ENCODE assay signal across 12 mouse cellular contexts in genomic region chr11:80799979-80800378, GRCm38 (mm10). TPM values are rescaled to one million over a fixed set of nuclear protein-coding genes. Genes with fewer than 3 reads are reported as not detected.
DNase-seq lines count a peak whose midpoint lies in the region; ATAC-seq and TF ChIP-seq lines count a peak whose summit lies in the region.
"Had no signal": no experiment of that assay in that cellular context is flagged by ENCODE, and none has a peak within 500 bp of the region (broad histone marks: within the 10 kb centered on the region; RNA-seq: fewer than 3 reads in every experiment).

No protein-coding gene starts in this region.

- no peaks in the 10 kb centered on the region for H3K4me1 ChIP-seq in heart, postnatal 0 days (ENCODE audit: control insufficient read depth, insufficient read depth)
- peaks cover 7% of the 10 kb centered on the region for H3K4me1 ChIP-seq in heart, embryonic 10.5 days
- H3K4me1 ChIP-seq in CH12.LX (ENCODE audit: control insufficient read depth in 1 of 2, insufficient read depth in 2 of 2) = peaks cover 6 to 12% of the 10 kb centered on the region in 2 experiments; a peak in 2 of 4 replicates
- H3K4me1 ChIP-seq in forebrain, embryonic 16.5 days (replicated peaks; ENCODE audit: control insufficient read depth, insufficient read depth, low read length) = no peaks in the 10 kb centered on the region

- DNase-seq in heart, postnatal 0 days (ENCODE audit: low spot score) = no peak
- DNase-seq in heart, embryonic 10.5 days (ENCODE audit: low spot score) = no peak
- no peak for DNase-seq in CH12.LX (ENCODE audit: extremely low read depth)
- DNase-seq in kidney, postnatal 4 days = peak; percentile 48 to 66
- no peak for DNase-seq in frontal cortex, adult 2 months (ENCODE audit: extremely low spot score in 1 of 2, low spot score in 1 of 2)
- no peak for DNase-seq in spleen, adult 12 weeks (ENCODE audit: low spot score)
- DNase-seq: right cerebral cortex, adult 18-20 months had no signal

- H3K36me3 ChIP-seq in heart, postnatal 0 days (replicated peaks; ENCODE audit: control insufficient read depth, insufficient read depth, low read length) = no peaks in the 10 kb centered on the region
- H3K36me3 ChIP-seq in heart, embryonic 10.5 days = no peaks in the 10 kb centered on the region
- no peaks in the 10 kb centered on the region for H3K36me3 ChIP-seq in CH12.LX (replicated peaks in 1 of 2; ENCODE audit: control insufficient read depth in 1 of 2, insufficient read depth in 1 of 2, low read length in 1 of 2)
- no peaks in the 10 kb centered on the region for H3K36me3 ChIP-seq in forebrain, embryonic 16.5 days (ENCODE audit: control insufficient read depth, insufficient read depth)
- H3K36me3 ChIP-seq: lung, embryonic 15.5 days had no signal

- H3K79me2 ChIP-seq in CH12.LX (replicated peaks; ENCODE audit: control insufficient read depth, extremely low read depth, insufficient read depth, poor library complexity, severe bottlenecking) = no peaks in the 10 kb centered on the region

- H3K4me2 ChIP-seq in heart, postnatal 0 days (ENCODE audit: low read depth, low read length) = no peak overlapping the region
- H3K4me2 ChIP-seq in CH12.LX (ENCODE audit: insufficient read depth, low read depth, poor library complexity, severe bottlenecking) = no peak overlapping the region
- no peak overlapping the region for H3K4me2 ChIP-seq in forebrain, embryonic 16.5 days (ENCODE audit: low read length)
- H3K4me2 ChIP-seq: lung, embryonic 15.5 days had no signal

- H3K27ac ChIP-seq in heart, postnatal 0 days (ENCODE audit: low read depth) = no peak overlapping the region
- H3K27ac ChIP-seq in heart, embryonic 10.5 days = no peak overlapping the region
- H3K27ac ChIP-seq in CH12.LX (ENCODE audit: insufficient read depth, low read depth) = no peak overlapping the region
- no peak overlapping the region for H3K27ac ChIP-seq in forebrain, embryonic 16.5 days (ENCODE audit: low read length)
- H3K27ac ChIP-seq: lung, embryonic 15.5 days had no signal

- TF ChIP-seq CTCF in heart, postnatal 0 days (IDR thresholded peaks at IDR 0.05; ENCODE audit: low read depth) = peak; percentile 20; the same call in 1 of the 2 replicates
- TF ChIP-seq CTCF in CH12.LX (conservative IDR thresholded peaks at IDR 0.05 in 1 of 2, IDR thresholded peaks at IDR 0.05 in 1 of 2; ENCODE audit: low read depth in 2 of 2, low read length in 2 of 2) = peak; percentile 59 to 80

- TF ChIP-seq EP300 in heart, postnatal 0 days (IDR thresholded peaks at IDR 0.05; ENCODE audit: low read depth) = no peak
- no peak for TF ChIP-seq EP300 in CH12.LX (IDR thresholded peaks at IDR 0.05; ENCODE audit: low read length)

- no peaks in the 10 kb centered on the region for H3K27me3 ChIP-seq in heart, postnatal 0 days (ENCODE audit: control insufficient read depth, insufficient read depth, low read length)
- H3K27me3 ChIP-seq in heart, embryonic 10.5 days (ENCODE audit: insufficient read depth, poor library complexity, severe bottlenecking) = no peaks in the 10 kb centered on the region
- peaks cover 1% of the 10 kb centered on the region for H3K27me3 ChIP-seq in CH12.LX (replicated peaks)
- no peaks in the 10 kb centered on the region for H3K27me3 ChIP-seq in forebrain, embryonic 16.5 days (replicated peaks; ENCODE audit: control insufficient read depth, insufficient read depth, low read length)
- H3K27me3 ChIP-seq: lung, embryonic 15.5 days had no signal

- ATAC-seq in heart, postnatal 0 days (ENCODE audit: insufficient read depth, low read depth) = no peak
- ATAC-seq in common myeloid progenitor, adult 5-6 weeks (replicated peaks; ENCODE audit: low read depth, poor library complexity, severe bottlenecking) = peak; percentile 71; the same call in 1 of the 2 replicates
- ATAC-seq in forebrain, embryonic 16.5 days = no peak

- no peaks in the 10 kb centered on the region for H3K9me3 ChIP-seq in heart, postnatal 0 days (replicated peaks; ENCODE audit: control insufficient read depth, low read length)
- no peaks in the 10 kb centered on the region for H3K9me3 ChIP-seq in heart, embryonic 10.5 days
- H3K9me3 ChIP-seq in CH12.LX (replicated peaks; ENCODE audit: low read length) = peaks cover 2% of the 10 kb centered on the region
- H3K9me3 ChIP-seq in forebrain, embryonic 16.5 days (ENCODE audit: control insufficient read depth, low read length) = no peaks in the 10 kb centered on the region
- H3K9me3 ChIP-seq: lung, embryonic 15.5 days had no signal

- no peak overlapping the region for H3K9ac ChIP-seq in heart, postnatal 0 days (replicated peaks; ENCODE audit: low read depth, low read length)
- H3K9ac ChIP-seq in CH12.LX (ENCODE audit: insufficient read depth, low read depth) = no peak overlapping the region
- H3K9ac ChIP-seq in forebrain, embryonic 16.5 days (replicated peaks; ENCODE audit: low read depth, low read length) = no peak overlapping the region
- H3K9ac ChIP-seq: lung, embryonic 15.5 days had no signal

- no peak for TF ChIP-seq POLR2A in CH12.LX (IDR thresholded peaks at IDR 0.05; ENCODE audit: low read depth, low read length)

- dilution Hi-C loops in CH12.LX (cut with MboI; ENCODE audit: extremely low pct_ligation_motif_present, extremely low pct_unique_long_range_greater_than_20kb, low sequenced_read_pairs) = no loop called here

- WGBS in heart, postnatal 0 days = 42% methylated on average over 3 of the region's 3 CpGs
- WGBS in heart, embryonic 10.5 days = 39% methylated on average over 3 of the region's 3 CpGs
- 46% methylated on average over 3 of the region's 3 CpGs for WGBS in forebrain, embryonic 16.5 days

- H3K4me3 ChIP-seq in heart, postnatal 0 days (ENCODE audit: low read depth, low read length) = no peak overlapping the region
- no peak overlapping the region for H3K4me3 ChIP-seq in heart, embryonic 10.5 days
- no peak overlapping the region for H3K4me3 ChIP-seq in CH12.LX (replicated peaks in 1 of 3; ENCODE audit: low read depth in 2 of 3, low read length in 2 of 3, poor library complexity in 1 of 3)
- H3K4me3 ChIP-seq in forebrain, embryonic 16.5 days (replicated peaks; ENCODE audit: low read length) = no peak overlapping the region
- H3K4me3 ChIP-seq: lung, embryonic 15.5 days had no signal

- in situ Hi-C loops in CH12.LX (cut with MboI; ENCODE audit: low pct_ligation_motif_present, low pct_unique_long_range_greater_than_20kb, low sequenced_read_pairs) = loop anchor here (25.0 kb wide), 2 partner anchors 338 to 513 kb away; no protein-coding TSS in a partner anchor

- TF ChIP-seq RAD21 in CH12.LX (IDR thresholded peaks at IDR 0.05; ENCODE audit: low read depth, low read length) = peak; percentile 85

TF ChIP-seq in CH12.LX, 34 proteins besides CTCF, POLR2A, EP300 and RAD21 (continues in another document):
- TF ChIP-seq ZMIZ1 (IDR thresholded peaks at IDR 0.05; ENCODE audit: low read depth, low read length) (no peak), MAFK (IDR thresholded peaks at IDR 0.05; ENCODE audit: insufficient replicate concordance, low read length) (no peak), CHD1 (IDR thresholded peaks at IDR 0.05; ENCODE audit: low read depth, low read length) (no peak), MXI1 (IDR thresholded peaks at IDR 0.05; ENCODE audit: low read depth, low read length) (no peak), JUN (IDR thresholded peaks at IDR 0.05; ENCODE audit: insufficient read depth, low read depth, low read length) (no peak), SIN3A (IDR thresholded peaks at IDR 0.05; ENCODE audit: low read length) (no peak), USF2 (conservative IDR thresholded peaks at IDR 0.05; ENCODE audit: low read depth, low read length) (no peak), MEF2A (IDR thresholded peaks at IDR 0.05; ENCODE audit: borderline replicate concordance, low read depth, low read length) (0 out of 2 replicates have a peak, but pooled peaks have one; percentile 15), RCOR1 (conservative IDR thresholded peaks at IDR 0.05; ENCODE audit: low read depth, low read length) (no peak), NRF1 (IDR thresholded peaks at IDR 0.05; ENCODE audit: low read depth, low read length) (no peak), POLR2AphosphoS2 (IDR thresholded peaks at IDR 0.05; ENCODE audit: low read depth, low read length) (no peak)

RNA-seq across cellular contexts. Expression of gene Tmem98, which starts 10.0 kb away (rescaled TPM):
- total RNA-seq in heart, postnatal 0 days (2014; rRNA removed; ENCODE audit: low replicate concordance) = 104 and 111 TPM in 2 replicates
- polyA plus RNA-seq in heart, postnatal 0 days (2015; fragmentation: Nextera tagmentation; extraction: Ambion mirVana) = 74.4 and 78.0 TPM in 2 replicates
- polyA plus RNA-seq in heart, embryonic 10.5 days (2016; fragmentation: Nextera tagmentation; extraction: Ambion mirVana) = 109 and 151 TPM in 2 replicates
- 9.1 and 12.7 TPM in 2 replicates for total RNA-seq in CH12.LX (2012; rRNA removed)
- 21.3 and 23.6 TPM in 2 replicates for total RNA-seq in CH12.LX (2014; rRNA removed)
- polyA plus RNA-seq in CH12.LX (2012; ENCODE audit: insufficient read length, low read depth) = 15.6 and 18.4 TPM in 2 replicates
- 6.5 and 7.7 TPM in 2 replicates for total RNA-seq in common myeloid progenitor, adult 5-6 weeks (2017)
- 15.5 and 18.4 TPM in 2 replicates for polyA plus RNA-seq in frontal cortex, adult 2 months (2012; rRNA removed)
- 30.1 and 38.4 TPM in 2 replicates for polyA plus RNA-seq in forebrain, embryonic 16.5 days (2015; fragmentation: Nextera tagmentation; extraction: Ambion mirVana)

RNA-seq across cellular contexts. Expression of gene Myo1d, which starts 20.2 kb away (rescaled TPM):
- total RNA-seq in heart, postnatal 0 days (2014; rRNA removed; ENCODE audit: low replicate concordance) = 4.5 and 13.3 TPM in 2 replicates
- polyA plus RNA-seq in heart, postnatal 0 days (2015; fragmentation: Nextera tagmentation; extraction: Ambion mirVana) = 4.0 and 4.6 TPM in 2 replicates
- 7.3 and 8.1 TPM in 2 replicates for polyA plus RNA-seq in heart, embryonic 10.5 days (2016; fragmentation: Nextera tagmentation; extraction: Ambion mirVana)
- total RNA-seq in CH12.LX (2012; rRNA removed) (2.1 and 2.9 TPM in 2 replicates), CH12.LX (2014; rRNA removed) (1.7 and 2.2 TPM in 2 replicates)
- 4.7 and 5.6 TPM in 2 replicates for polyA plus RNA-seq in CH12.LX (2012; ENCODE audit: insufficient read length, low read depth)
- total RNA-seq in common myeloid progenitor, adult 5-6 weeks (2017) = 6.6 and 7.0 TPM in 2 replicates
- polyA plus RNA-seq in frontal cortex, adult 2 months (2012; rRNA removed) = 6.2 and 7.2 TPM in 2 replicates
- 1.7 and 2.2 TPM in 2 replicates for polyA plus RNA-seq in forebrain, embryonic 16.5 days (2015; fragmentation: Nextera tagmentation; extraction: Ambion mirVana)

RNA-seq across cellular contexts. Expression of gene Spaca3, which starts 58.2 kb away (rescaled TPM):
- not detected in 2 replicates for total RNA-seq in heart, postnatal 0 days (2014; rRNA removed; ENCODE audit: low replicate concordance)
- polyA plus RNA-seq in heart, postnatal 0 days (2015; fragmentation: Nextera tagmentation; extraction: Ambion mirVana) = 0.14 TPM in 1 of 2 replicates, not detected in the other
- polyA plus RNA-seq in heart, embryonic 10.5 days (2016; fragmentation: Nextera tagmentation; extraction: Ambion mirVana) = not detected in 2 replicates
- total RNA-seq in CH12.LX (2012; rRNA removed) = not detected in 2 replicates
- not detected in 2 replicates for total RNA-seq in CH12.LX (2014; rRNA removed)
- not detected in 2 replicates for polyA plus RNA-seq in CH12.LX (2012; ENCODE audit: insufficient read length, low read depth)
- total RNA-seq in common myeloid progenitor, adult 5-6 weeks (2017) = not detected in 2 replicates
- polyA plus RNA-seq in frontal cortex, adult 2 months (2012; rRNA removed) = not detected in 2 replicates
- not detected in 2 replicates for polyA plus RNA-seq in forebrain, embryonic 16.5 days (2015; fragmentation: Nextera tagmentation; extraction: Ambion mirVana)
- total RNA-seq: layer of hippocampus, adult 18-20 months had no signal
- polyA plus RNA-seq: heart, embryonic 14.5 days; lung, embryonic 15.5 days had no signal

Comparison
In these comparisons a context has a peak if more than half of its experiments do, and no peak if none do; other contexts are left out.
1. DNase-seq: peak in kidney, postnatal 4 days (2 of 2); none in heart, postnatal 0 days (single experiment), heart, embryonic 10.5 days (single experiment), CH12.LX (single experiment), frontal cortex, adult 2 months (0 of 2) and spleen, adult 12 weeks (single experiment).